Mouse (Mus musculus) heart, postnatal 10 days (tissue): ENCODE results near the gene Zfp280c. TPM values are rescaled to one million over a fixed set of nuclear protein-coding genes. Genes with fewer than 3 reads are reported as not detected.
A peak's percentile ranks its signal among the peaks of the same experiment; 100 is the strongest.

Source experiments
- DNase-seq, 2 experiments: peaks; one replicate each; pipeline ENCODE4 v3.0.0; 2021
- intact Hi-C: fragments of 180-260 bp; cut with DNase I; formaldehyde crosslinking; loops from one replicate; pipeline ENCODE4 v1.15.1; 2025
- total RNA-seq, 2 experiments: library from RNA; stranded (reverse); gene quantifications; 2 replicates each; pipeline ENCODE4 v1.2.3; 2021

The Zfp280c gene
- total RNA-seq = 10 to 100 TPM; 10.6 to 13.3 TPM

- intact Hi-C loops = no loop called here
- peak; percentile 74 for DNase-seq
Observed at GRCm38 (mm10) chrX:48594099-48594760, at the start of gene Zfp280c. Gene Zfp280c (minus strand): TSS chrX:48594504.

GRCm38 (mm10) chrX:48637032-48637431 lies 42.7 kb upstream of the Zfp280c start:
- DNase-seq = no peak
- intact Hi-C loops = no loop called here

GRCm38 (mm10) chrX:48624054-48624420 lies 29.7 kb upstream of the Zfp280c start:
- intact Hi-C loops = no loop called here
- no peak for DNase-seq

DNA sequence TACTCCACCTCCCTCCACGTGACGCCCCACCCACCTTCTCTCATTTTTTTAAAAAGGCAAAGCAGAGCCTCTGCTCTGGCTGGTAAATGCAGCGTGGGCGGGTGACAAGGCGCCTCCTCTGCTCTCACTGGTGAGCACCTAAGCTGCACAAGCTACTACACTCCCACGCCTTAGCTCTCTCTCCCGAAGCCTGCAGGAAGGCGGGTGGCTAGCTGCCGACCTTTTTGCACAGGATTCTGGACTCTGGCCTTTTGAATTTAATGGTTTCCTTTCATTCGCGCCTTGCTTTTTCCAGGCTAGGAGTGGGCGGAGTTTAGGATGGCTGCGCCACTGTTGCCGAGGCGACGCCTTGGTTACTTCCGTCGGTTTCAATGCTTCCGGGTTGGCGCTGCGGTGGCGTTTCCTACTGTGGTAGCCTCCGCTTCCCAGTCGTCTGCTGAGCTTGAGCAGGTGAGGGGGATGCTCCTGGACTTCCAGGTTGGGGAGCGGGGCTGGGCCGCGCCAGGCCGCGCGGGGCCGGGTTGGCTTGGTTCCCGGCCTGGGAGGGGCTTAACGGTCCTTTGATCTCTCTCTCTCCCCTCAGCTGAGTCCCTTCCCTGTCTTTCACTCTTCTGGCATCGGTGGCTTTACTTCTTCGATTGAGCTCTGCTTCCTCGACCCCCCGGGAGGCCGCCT lies 29.2 kb upstream of the Zfp280c start, which contains the start of gene Slc25a14:
Gene Slc25a14 (plus strand): TSS at position 35 of the 675 bp plus-strand sequence.
- DNase-seq = peak; percentile 80 to 84
- intact Hi-C loops = no loop called here

DNA sequence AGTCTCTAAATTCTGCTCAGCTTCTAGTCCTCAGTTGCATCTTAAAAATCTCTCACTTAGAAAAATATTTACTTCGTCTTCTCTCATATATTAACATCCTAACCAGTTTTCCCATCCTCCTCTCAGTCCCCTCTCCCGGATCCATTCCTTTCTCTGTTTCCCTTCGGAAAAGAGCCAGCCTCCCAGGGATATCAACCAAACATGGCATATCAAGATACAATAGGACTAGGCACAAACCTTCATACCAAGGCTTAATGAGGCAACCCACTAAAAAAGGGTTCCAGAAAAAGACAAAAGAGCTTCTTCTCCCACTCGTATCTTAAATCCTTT lies 28.7 kb upstream of the Zfp280c start:
- intact Hi-C loops = no loop called here
- no peak for DNase-seq

DNA sequence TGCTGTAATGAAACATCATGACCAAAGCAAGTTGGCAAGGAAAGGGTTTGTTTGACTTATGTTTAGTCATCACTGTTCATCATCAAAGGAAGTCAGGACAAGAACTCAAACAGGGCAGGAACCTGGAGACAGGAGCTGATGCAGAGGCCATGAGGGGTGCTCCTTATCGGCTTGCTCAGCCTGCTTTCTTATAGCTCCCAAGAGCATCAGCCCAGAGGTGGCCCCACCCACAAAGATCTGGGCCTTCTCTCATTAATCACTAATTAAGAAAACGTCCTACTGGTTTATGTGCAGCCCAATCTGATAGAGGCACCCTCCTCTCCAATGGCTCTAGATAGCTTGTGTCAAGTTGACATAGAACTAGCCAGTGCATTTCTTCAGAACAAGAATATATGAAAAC lies 10.6 kb upstream of the Zfp280c start:
- intact Hi-C loops = no loop called here
- DNase-seq = no peak

DNA sequence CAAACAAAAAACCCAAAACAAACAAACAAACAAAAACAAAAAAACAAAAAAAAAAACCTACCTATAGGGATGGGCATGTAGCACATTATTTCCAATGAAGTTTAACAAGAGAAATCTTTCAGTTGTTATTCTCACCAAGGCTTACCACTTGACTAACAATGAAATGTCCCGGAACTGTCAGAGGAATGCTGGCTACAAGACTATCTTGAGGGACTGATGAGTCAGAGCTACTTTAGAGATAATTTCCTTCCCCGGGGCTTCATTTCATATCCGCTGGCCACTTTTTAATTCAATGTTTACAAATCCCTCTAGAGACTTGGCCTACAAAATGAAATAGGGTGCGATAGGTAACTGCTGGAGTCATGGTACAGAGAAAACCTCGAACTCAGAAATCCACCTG lies 2.6 kb upstream of the Zfp280c start:
- intact Hi-C loops = no loop called here
- DNase-seq = no peak

DNA sequence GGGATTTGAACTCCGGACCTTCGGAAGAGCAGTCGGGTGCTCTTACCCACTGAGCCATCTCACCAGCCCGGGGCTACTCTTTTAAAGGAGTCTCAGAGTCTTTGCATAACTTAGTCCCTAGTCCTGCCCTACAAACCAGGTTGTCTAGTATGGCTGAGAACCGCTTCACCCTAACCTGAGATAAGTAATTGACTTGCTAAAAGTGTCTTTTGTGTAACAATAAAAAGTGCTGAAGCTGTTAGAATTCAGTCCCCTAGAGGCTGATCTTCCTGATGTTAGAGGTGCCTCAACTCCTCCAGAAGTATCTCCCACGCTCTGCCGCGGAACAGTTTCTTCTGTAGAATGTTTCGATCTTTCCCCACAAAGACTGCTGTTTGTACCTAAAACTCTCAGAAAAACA lies 1.7 kb upstream of the Zfp280c start:
- intact Hi-C loops = no loop called here
- DNase-seq = no peak

GRCm38 (mm10) chrX:48593721-48594098 lies 594 bp downstream of the Zfp280c start:
- intact Hi-C loops = no loop called here
- no peak for DNase-seq

- intact Hi-C loops = no loop called here
- no peak for DNase-seq
Observed at GRCm38 (mm10) chrX:48583332-48583731, 11.0 kb downstream of the Zfp280c start.

DNA sequence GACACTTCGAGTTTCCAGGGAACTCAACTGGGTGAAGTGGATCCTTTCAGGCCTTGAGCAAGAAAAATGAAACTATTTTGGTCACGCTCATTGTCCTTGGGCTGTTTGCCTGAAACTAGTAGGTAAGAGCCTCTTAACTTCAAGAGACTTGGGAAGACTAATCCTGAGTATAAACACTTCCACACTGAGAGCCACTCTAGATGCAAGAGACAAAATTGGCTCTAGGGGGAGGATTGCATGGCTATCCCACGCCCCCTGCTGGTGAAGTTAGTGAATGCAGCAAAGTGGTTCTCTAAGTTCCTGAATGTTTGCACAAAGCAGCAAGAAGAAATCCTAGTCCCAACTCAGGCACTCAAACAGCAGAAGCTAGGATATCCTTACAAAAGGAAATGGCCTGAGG lies 62.1 kb downstream of the Zfp280c start:
- intact Hi-C loops = loop anchor here (2.0 to 5.0 kb wide), 2 partner anchors 107 to 540 kb away; no protein-coding TSS in a partner anchor
- peak; percentile 74 to 83 for DNase-seq

GRCm38 (mm10) chrX:48526435-48526834 lies 67.9 kb downstream of the Zfp280c start:
- intact Hi-C loops = no loop called here

DNA sequence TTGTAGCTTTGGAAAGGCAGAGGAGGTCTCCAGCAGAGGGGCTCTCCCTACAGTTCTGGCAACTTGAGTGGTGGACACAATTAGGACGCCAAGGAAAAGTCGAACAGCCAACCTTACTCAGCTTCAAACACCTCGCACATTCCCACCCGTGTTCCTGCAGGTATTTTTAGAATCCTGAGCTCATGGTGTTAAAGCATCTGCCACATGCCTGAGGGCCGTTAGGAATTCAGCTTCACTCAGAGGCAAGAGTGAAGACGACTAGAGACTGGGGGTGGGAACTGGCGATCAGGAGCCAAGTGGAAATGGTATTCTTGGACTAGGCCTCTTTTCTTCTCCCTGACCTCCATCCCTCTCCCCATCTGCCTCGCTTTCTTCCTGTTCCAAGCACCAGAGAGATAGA lies 68.4 kb downstream of the Zfp280c start:
- DNase-seq = peak; percentile 8 to 12
- intact Hi-C loops = no loop called here

More at GRCm38 (mm10) chrX:48526435-48526834, 67.9 kb downstream of the Zfp280c start:
- no peak for DNase-seq

- DNase-seq = no peak
- intact Hi-C loops = no loop called here
Observed at GRCm38 (mm10) chrX:48525332-48525731, 69.0 kb downstream of the Zfp280c start.

- intact Hi-C loops = no loop called here
- no peak for DNase-seq
Observed at GRCm38 (mm10) chrX:48523512-48523911, 70.8 kb downstream of the Zfp280c start.

DNA sequence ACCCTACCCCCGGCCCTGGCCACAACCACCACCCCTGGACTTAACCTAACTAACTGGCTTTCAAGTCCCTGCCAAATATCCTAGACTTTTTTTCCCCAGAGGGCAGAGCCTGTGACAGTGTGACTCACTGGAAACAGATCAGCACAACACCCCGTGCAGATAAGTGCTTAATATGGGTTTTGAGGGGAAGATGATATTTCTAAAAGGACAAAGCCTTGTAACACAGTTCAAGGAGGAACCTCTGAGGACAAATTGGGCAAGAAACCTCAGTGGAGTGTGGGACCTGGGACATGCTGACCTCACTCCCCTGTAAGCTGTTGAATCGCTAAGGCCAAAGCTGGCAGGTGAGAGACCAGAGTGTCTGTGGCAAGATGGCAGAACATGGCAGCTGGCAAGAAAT lies 72.7 kb downstream of the Zfp280c start:
- DNase-seq = no peak
- intact Hi-C loops = no loop called here

- DNase-seq = no peak
- intact Hi-C loops = loop anchor here (10.0 kb wide), 1 partner anchor 235 kb away; no protein-coding TSS in a partner anchor
Observed at GRCm38 (mm10) chrX:48519549-48520085, 74.7 kb downstream of the Zfp280c start.

DNA sequence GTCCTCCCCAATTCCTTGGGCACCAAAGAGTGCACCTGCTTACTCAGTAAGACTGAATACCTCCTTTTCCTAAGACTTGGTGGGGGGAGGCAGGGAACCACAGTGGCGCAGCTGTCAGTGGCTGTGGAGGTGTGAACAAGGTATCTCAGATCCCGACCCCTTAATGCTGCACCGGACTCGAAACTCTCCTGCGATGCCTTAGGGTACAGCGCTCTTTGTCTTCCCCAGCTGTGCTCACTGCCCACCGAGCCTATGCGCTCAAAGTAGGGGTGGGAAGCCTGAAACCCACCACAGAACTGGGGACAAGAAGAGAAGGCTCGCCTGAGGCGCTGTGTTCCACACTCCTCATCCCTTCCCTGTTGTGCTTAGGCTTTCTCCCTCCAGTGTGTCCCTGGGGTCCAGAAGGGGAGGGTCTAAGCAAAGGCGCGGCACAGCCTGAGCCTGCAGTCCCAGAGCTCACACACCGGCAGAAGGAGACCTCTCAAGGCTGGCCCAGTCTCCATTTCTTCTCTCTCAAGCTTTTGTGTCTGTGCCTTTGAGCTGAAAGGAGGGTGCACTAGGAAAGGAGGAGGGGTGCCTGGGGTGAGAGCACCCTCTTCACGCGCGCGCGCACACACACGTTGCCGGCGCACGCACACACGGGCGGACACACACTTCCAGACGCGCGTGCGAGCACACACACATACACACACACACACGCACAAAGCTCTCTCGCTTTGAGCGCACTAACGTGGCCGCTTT lies 75.3 kb downstream of the Zfp280c start, which contains the start of gene Rab33a:
Gene Rab33a (plus strand): TSS at position 478 of the 741 bp plus-strand sequence.
- DNase-seq = peak; percentile 20 to 23
- intact Hi-C loops = loop anchor here (10.0 kb wide), 1 partner anchor 234 kb away; no protein-coding TSS in a partner anchor

DNA sequence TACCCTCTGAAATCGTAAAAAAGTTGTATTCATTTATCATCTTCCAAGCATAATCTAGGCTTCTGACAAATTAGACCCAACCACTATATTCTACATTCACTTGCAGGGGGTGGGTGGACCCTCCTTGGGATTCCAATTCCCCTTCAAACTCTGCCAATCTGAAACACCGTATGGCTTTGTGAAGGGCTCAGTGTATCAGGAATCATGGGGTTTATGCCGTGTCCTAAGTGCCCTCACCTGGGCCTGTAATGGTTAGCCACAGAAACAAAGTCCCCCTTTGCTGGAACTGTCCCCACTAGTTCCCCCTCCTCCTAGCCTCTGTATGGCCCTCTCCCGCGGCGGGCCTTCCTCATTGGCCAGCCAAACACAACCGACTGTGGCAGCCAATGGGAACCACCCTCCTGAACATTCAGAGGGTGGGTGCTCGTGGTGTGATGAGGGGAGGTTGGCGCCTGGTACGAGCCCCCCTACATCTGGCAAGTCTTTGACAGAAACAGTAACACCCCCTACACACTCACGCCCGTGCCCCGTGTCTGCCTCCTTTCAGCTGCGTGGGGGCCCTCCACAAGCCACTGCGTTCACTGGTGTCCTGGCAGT lies 76.0 kb downstream of the Zfp280c start:
- intact Hi-C loops = loop anchor here (10.0 kb wide), 1 partner anchor 234 kb away; no protein-coding TSS in a partner anchor
- no peak for DNase-seq

GRCm38 (mm10) chrX:48513824-48514223 lies 80.5 kb downstream of the Zfp280c start:
- DNase-seq = no peak
- intact Hi-C loops = loop anchor here (10.0 kb wide), 1 partner anchor 229 kb away; no protein-coding TSS in a partner anchor
